Mouse (Mus musculus) heart, embryonic 11.5 days (tissue): Measurements from ENCODE around the gene Mtfr1l. TPM values are rescaled to one million over a fixed set of nuclear protein-coding genes. Genes with fewer than 3 reads are reported as not detected.
A peak's percentile ranks its signal among the peaks of the same experiment; 100 is the strongest.
"Not testable (repeated sequence)": the region's sequence is repeated elsewhere in the genome, so short reads cannot be mapped to it uniquely, and the experiment has no call there.

ENCODE experiments used
- ATAC-seq: fragments of 200-750 bp; cut with Nextera tagmentation; replicated peaks from 2 replicates; pipeline ENCODE4 v1.8.0; 2017; ENCODE audit warnings: moderate library complexity; ENCODE audit not compliant: insufficient number of reproducible peaks, low FRiP score, low TSS enrichment
- H3K27ac ChIP-seq: fragments of 300-500 bp; sonication (generic); 2 replicates; pipeline ENCODE4 v1.5.1; 2014; ENCODE audit warnings: mild to moderate bottlenecking, low read depth, low read length
- H3K27me3 ChIP-seq: fragments of 300-500 bp; sonication (generic); 2 replicates; pipeline ENCODE4 v1.6.1; 2014; ENCODE audit warnings: mild to moderate bottlenecking, low read length, mixed read lengths; ENCODE audit not compliant: control insufficient read depth, insufficient read depth
- H3K36me3 ChIP-seq: fragments of 300-500 bp; sonication (generic); 2 replicates; pipeline ENCODE4 v1.6.1; 2014; ENCODE audit warnings: mild to moderate bottlenecking, low read length, moderate library complexity, mixed read lengths; ENCODE audit not compliant: control insufficient read depth, insufficient read depth
- H3K4me1 ChIP-seq: fragments of 300-500 bp; sonication (generic); 2 replicates; pipeline ENCODE4 v1.6.1; 2014; ENCODE audit warnings: low read length; ENCODE audit not compliant: control insufficient read depth, insufficient read depth
- H3K4me2 ChIP-seq: fragments of 300-500 bp; sonication (generic); 2 replicates; pipeline ENCODE4 v1.6.1; 2014; ENCODE audit warnings: mild to moderate bottlenecking, moderate library complexity
- H3K4me3 ChIP-seq: fragments of 300-500 bp; sonication (generic); 2 replicates; pipeline ENCODE4 v1.5.1; 2014; ENCODE audit warnings: low read depth, low read length
- H3K9ac ChIP-seq: fragments of 300-500 bp; sonication (generic); 2 replicates; pipeline ENCODE4 v1.6.1; 2014; ENCODE audit warnings: mild to moderate bottlenecking, low read depth, low read length, moderate library complexity
- H3K9me3 ChIP-seq: fragments of 300-500 bp; sonication (generic); replicated peaks from 2 replicates; pipeline ENCODE4 v1.6.1; 2016; ENCODE audit warnings: low read length; ENCODE audit not compliant: control insufficient read depth
- WGBS: fragments of 180-500 bp; shearing (Covaris S2); extraction: QIAGEN DNeasy Blood & Tissue Kit; methylation state at CpG from one replicate; pipeline ENCODE4 v1.1.7; 2014; ENCODE audit not compliant: insufficient replicate concordance; 5-methylcytosine and 5-hydroxymethylcytosine counted together
- polyA plus RNA-seq: library from polyadenylated mRNA; unstranded; fragments of >200 nt; fragmentation: Nextera tagmentation; extraction: Ambion mirVana; gene quantifications from 2 replicates; pipeline ENCODE4 v1.2.1, GENCODE M21; 2014

Mtfr1l gene
- polyA plus RNA-seq, 1 experiment from 2014 or later: 167 TPM

GRCm38 (mm10) chr4:134494780-134495545 lies 40.2 kb downstream of the Mtfr1l start:
- Histone ChIP-seq H3K4me2 (no peak overlapping the region), H3K4me1 (peaks cover 41% of the 10 kb centered on the region), H3K9me3 (no peaks in the 10 kb centered on the region), H3K36me3 (no peaks in the 10 kb centered on the region), H3K9ac (0 out of 2 replicates have a peak overlapping the region, but pooled peaks have one; percentile 39), H3K27ac (peak overlapping the region; percentile 66), H3K27me3 (no peaks in the 10 kb centered on the region), H3K4me3 (no peak overlapping the region)
- WGBS: 50% methylated on average over 16 of the region's 16 CpGs
- 0 out of 2 replicates have a peak, but pooled peaks have one; percentile 39 for ATAC-seq

DNA sequence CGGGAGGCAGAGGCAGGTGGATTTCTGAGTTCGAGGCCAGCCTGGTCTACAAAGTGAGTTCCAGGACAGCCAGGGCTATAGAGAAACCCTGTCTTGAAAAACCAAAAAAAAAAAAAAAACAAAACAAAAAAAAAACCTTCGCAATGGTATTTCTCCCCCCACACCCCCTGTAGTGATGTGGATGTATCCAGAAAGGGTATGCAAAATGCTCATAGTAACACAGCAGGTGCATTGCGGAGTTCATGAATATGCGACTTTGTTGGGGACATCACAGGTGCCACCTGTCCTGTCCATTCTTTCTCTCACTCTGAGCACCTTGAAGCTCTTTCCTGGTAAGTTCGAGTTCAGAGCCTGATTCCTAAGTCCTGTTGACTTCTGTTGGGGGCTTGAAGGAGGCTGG lies 41.0 kb downstream of the Mtfr1l start:
- not testable (repeated sequence) for ATAC-seq, H3K9me3 ChIP-seq, H3K9ac ChIP-seq, H3K27me3 ChIP-seq, H3K36me3 ChIP-seq, H3K27ac ChIP-seq, H3K4me3 ChIP-seq, H3K4me2 ChIP-seq
- H3K4me1 ChIP-seq: peaks cover 41% of the 10 kb centered on the region
- WGBS: 88% methylated on average over 6 of the region's 6 CpGs

- H3K9ac ChIP-seq: no peak overlapping the region
Measured at GRCm38 (mm10) chr4:134491716-134492115, 43.5 kb downstream of the Mtfr1l start.

DNA sequence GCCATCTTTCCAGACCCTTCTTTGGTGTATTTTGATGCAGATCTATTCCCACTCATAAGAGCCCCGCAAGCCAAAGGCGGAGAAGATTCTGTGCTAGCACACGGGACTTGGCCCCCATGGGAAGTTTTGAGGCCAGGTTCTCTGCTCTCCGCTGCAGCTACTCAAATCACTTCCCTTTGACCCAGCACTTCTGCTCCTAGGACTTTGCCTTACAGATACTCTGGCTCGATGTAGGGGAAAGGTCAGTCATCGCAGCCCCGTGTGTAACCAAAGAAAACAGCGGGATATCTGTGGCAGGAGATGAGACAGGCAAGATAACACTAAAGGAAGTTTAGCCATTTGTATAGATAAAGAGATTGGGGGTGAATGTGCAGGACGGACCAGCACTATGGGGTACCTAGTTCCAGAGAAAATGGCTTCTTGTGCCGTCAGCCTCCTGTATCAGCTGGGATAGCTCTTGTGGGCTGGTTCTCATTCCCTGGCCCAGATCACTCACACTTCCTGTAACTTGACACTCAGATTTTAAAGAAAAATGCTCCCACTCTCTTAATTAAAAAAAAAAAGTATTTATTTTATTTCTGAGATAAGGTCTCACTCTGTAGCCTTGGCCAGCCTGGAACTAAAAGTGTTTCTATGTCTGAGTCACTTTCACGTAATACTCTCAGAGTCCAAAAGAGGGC lies 45.1 kb downstream of the Mtfr1l start:
- H3K4me3 ChIP-seq: no peak overlapping the region
- no peaks in the 10 kb centered on the region for H3K9me3 ChIP-seq
- H3K27ac ChIP-seq: no peak overlapping the region
- H3K4me1 ChIP-seq: peaks cover 8% of the 10 kb centered on the region
- no peaks in the 10 kb centered on the region for H3K36me3 ChIP-seq
- no peak for ATAC-seq
- no peak overlapping the region for H3K9ac ChIP-seq
- no peaks in the 10 kb centered on the region for H3K27me3 ChIP-seq
- WGBS: 78% methylated on average over 11 of the region's 11 CpGs
- H3K4me2 ChIP-seq: no peak overlapping the region

More at GRCm38 (mm10) chr4:134491716-134492115, 43.5 kb downstream of the Mtfr1l start:
- no peak for ATAC-seq
- Histone ChIP-seq H3K27me3 (no peaks in the 10 kb centered on the region), H3K27ac (peak overlapping the region; percentile 12; the same call in 1 of the 2 replicates), H3K36me3 (no peaks in the 10 kb centered on the region), H3K4me2 (no peak overlapping the region), H3K9me3 (no peaks in the 10 kb centered on the region), H3K4me1 (peaks cover 24% of the 10 kb centered on the region), H3K4me3 (no peak overlapping the region)
- WGBS: 60% methylated on average over 6 of the region's 6 CpGs

GRCm38 (mm10) chr4:134488211-134488610 lies 47.0 kb downstream of the Mtfr1l start:
- ATAC-seq: no peak
- 87% methylated on average over 5 of the region's 5 CpGs for WGBS

DNA sequence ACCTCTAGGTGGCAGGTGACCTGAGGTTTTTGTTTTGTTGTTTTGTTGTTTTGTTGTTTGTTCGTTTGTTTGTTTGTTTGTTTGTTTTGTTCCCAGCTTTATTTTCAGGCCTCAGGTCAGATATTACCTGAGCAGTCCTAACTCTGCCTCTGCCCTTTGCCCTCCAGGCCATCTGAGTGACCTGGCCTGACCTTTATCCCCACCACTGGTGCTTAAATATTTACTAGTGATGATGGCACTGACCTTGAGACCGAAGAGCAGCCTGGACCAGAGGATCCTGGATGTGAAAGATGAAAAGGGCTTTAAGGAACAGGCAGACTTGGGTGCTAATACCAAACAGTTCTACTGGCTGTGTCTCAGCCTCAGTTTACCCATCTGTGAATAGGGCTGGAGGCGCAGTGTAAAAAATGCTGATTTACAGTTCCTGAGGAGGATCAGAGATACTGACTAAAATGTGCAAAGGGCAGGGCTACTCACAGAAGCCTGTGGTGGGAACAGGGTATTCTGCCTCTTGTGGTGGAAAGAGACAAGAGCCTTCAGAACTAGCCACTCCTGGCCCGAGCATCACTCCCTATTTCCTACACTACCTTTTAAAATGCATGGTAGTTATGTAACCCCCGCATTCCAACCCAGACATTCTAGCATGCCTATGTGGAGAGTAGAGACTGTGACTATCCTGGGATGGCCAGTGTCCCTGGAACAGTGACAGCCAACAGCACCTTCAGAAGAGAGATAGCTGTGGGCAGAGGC lies 49.9 kb downstream of the Mtfr1l start:
- WGBS: 82% methylated on average over 5 of the region's 5 CpGs

More at GRCm38 (mm10) chr4:134488211-134488610, 47.0 kb downstream of the Mtfr1l start:
- H3K9me3 ChIP-seq: no peaks in the 10 kb centered on the region
- H3K4me2 ChIP-seq: no peak overlapping the region
- H3K36me3 ChIP-seq: no peaks in the 10 kb centered on the region
- H3K27ac ChIP-seq: no peak overlapping the region
- H3K9ac ChIP-seq: no peak overlapping the region
- H3K27me3 ChIP-seq: no peaks in the 10 kb centered on the region
- no peak overlapping the region for H3K4me3 ChIP-seq
- no peaks in the 10 kb centered on the region for H3K4me1 ChIP-seq

DNA sequence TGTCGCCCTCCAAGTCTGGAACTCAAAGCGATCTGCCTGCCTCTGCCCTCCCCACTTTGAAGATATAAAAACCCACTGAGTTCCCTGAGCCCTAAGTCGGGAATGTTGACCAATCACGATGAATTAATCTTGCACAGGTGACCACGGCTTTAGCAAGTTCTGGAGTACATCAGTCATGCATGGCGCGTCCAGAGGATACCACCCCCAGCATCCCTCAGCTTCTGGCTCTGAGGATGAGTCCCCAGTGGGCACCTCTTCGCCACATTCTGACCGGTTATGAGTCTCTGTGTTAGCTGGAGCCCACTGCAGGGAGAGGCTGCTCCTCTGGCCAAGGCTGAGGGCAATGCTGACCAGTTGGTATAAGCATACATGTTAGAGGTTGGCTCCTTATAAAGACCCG lies 51.0 kb downstream of the Mtfr1l start:
- Histone ChIP-seq H3K27me3 (no peaks in the 10 kb centered on the region), H3K9ac (no peak overlapping the region), H3K27ac (no peak overlapping the region), H3K9me3 (no peaks in the 10 kb centered on the region), H3K4me2 (no peak overlapping the region), H3K4me1 (no peaks in the 10 kb centered on the region), H3K4me3 (no peak overlapping the region), H3K36me3 (no peaks in the 10 kb centered on the region)
- WGBS: 76% methylated on average over 10 of the region's 10 CpGs
- no peak for ATAC-seq

More for the DNA sequence above, 49.9 kb downstream of the Mtfr1l start:
- Histone ChIP-seq H3K4me2 (no peak overlapping the region), H3K36me3 (no peaks in the 10 kb centered on the region), H3K4me1 (no peaks in the 10 kb centered on the region), H3K9me3 (no peaks in the 10 kb centered on the region), H3K4me3 (no peak overlapping the region), H3K27me3 (no peaks in the 10 kb centered on the region), H3K27ac (no peak overlapping the region), H3K9ac (no peak overlapping the region)
- no peak for ATAC-seq

DNA sequence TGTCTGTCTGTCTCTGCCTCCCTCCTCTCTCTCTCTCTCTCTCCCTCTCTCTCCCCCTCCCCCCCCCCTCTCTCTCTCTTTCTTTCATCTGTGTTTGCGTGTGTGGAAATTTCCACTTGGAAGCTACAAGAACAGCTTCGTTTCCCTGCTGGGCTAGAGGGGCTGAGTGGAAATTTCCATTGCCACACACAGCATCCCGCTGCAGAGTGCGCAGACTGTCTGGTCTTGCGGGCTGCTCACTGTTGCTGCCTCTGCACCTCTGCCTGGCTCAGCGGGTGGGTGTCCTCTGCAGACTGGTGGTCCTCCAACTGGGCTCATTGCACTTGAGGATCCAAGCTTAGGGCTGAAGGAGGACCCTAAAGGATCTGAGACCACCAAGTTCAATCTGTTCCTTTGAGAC lies 51.5 kb downstream of the Mtfr1l start:
- H3K4me1 ChIP-seq: no peaks in the 10 kb centered on the region
- H3K27ac ChIP-seq: no peak overlapping the region
- WGBS: 31% methylated on average over 6 of the region's 6 CpGs
- no peak for ATAC-seq
- no peaks in the 10 kb centered on the region for H3K9me3 ChIP-seq
- H3K27me3 ChIP-seq: no peaks in the 10 kb centered on the region
- no peak overlapping the region for H3K4me3 ChIP-seq
- H3K36me3 ChIP-seq: no peaks in the 10 kb centered on the region
- H3K9ac ChIP-seq: 0 out of 2 replicates have a peak overlapping the region, but pooled peaks have one; percentile 39
- H3K4me2 ChIP-seq: no peak overlapping the region
